Mouse (Mus musculus) gastrocnemius, adult 2 months (tissue): ENCODE data around the gene Prrx2. TPM values are rescaled to one million over a fixed set of nuclear protein-coding genes. Genes with fewer than 3 reads are reported as not detected.
A peak's percentile ranks its signal among the peaks of the same experiment; 100 is the strongest.
"Not testable (repeated sequence)": the region's sequence is repeated elsewhere in the genome, so short reads cannot be mapped to it uniquely, and the experiment has no call there.

Source experiments
- DNase-seq: peaks from one replicate; pipeline ENCODE4 v3.0.0; 2022
- H3K27ac ChIP-seq: fragments of 200-600 bp; 2 replicates; pipeline ENCODE4 v1.8.1; 2022; ENCODE audit warnings: mild to moderate bottlenecking
- H3K4me3 ChIP-seq: fragments of 200-600 bp; 2 replicates; pipeline ENCODE4 v1.8.1; 2022; ENCODE audit warnings: mild to moderate bottlenecking, moderate library complexity
- CTCF ChIP-seq: fragments of 200-600 bp; IDR thresholded peaks from 2 replicates; pipeline ENCODE4 v1.8.1; 2022; ENCODE audit warnings: antibody characterized with exemption, mild to moderate bottlenecking, moderate library complexity
- intact Hi-C: fragments of 180-260 bp; cut with DNase I; formaldehyde crosslinking; loops from one replicate; pipeline ENCODE4 v1.15.1; 2025
- total RNA-seq, 2 experiments: library from RNA; stranded (reverse); gene quantifications; 2 replicates each; pipeline ENCODE4 v1.2.3; 2021

Prrx2 gene
- total RNA-seq, 2 experiments from 2014 or later = 1.2 to 4.2 TPM

DNA sequence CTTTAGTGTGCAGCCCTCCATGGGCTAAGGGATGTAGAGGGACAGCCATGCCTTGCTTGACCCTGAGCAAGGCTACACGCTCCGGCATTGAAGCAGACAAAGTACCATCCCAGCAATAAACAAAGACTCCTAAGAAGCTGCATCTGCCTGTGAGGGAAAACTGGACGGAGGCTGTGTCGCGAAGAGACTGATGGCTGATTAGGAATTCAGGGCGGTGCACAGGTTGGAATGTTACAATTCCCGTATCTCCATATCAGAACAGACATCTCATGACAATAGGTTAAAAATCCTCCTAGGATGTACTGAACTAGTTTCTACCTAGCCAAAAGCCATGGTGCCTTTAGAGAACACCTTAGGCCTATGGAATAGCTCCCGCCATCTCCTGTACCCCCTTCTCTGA, 71.1 kb downstream of the Prrx2 start:
- no peak overlapping the region for H3K4me3 ChIP-seq
- intact Hi-C loops = no loop called here
- H3K27ac ChIP-seq = no peak overlapping the region
- no peak for TF ChIP-seq CTCF
- DNase-seq = no peak

GRCm38 (mm10) chr2:30906641-30907040, 71.9 kb downstream of the Prrx2 start:
- DNase-seq = no peak
- TF ChIP-seq CTCF = no peak
- intact Hi-C loops = no loop called here
- Histone ChIP-seq H3K4me3 (no peak overlapping the region), H3K27ac (no peak overlapping the region)

- peak; percentile 85 for DNase-seq
- TF ChIP-seq CTCF = no peak
- no peak overlapping the region for H3K4me3 ChIP-seq
Measured at GRCm38 (mm10) chr2:30912291-30912773, 77.6 kb downstream of the Prrx2 start.

GRCm38 (mm10) chr2:30913022-30913421, 78.2 kb downstream of the Prrx2 start:
- DNase-seq = no peak
- intact Hi-C loops = no loop called here
- peak overlapping the region; percentile 80 for H3K27ac ChIP-seq
- H3K4me3 ChIP-seq = no peak overlapping the region
- TF ChIP-seq CTCF = no peak

More at GRCm38 (mm10) chr2:30912291-30912773, 77.6 kb downstream of the Prrx2 start:
- intact Hi-C loops = no loop called here
- peak overlapping the region; percentile 80 for H3K27ac ChIP-seq

DNA sequence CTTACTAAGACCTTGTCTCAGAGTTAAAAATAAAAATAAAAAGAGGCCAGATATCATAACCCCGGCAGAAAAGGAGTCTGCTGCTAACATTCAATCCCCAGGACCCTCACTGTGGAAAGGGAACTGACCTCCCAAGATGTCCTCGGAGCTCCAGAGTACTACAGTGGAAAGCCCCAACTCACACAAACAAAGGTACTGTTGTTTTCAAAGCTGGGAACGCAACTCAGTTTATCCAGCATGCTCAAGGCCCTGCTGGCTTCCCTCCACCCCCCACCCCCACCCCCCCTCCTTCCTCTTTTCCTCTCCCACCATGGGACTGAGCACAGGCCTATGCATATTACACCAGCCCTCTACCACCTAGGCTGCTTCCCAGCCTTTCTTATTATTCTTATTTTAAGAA, 80.1 kb downstream of the Prrx2 start:
- Histone ChIP-seq H3K27ac (no peak overlapping the region), H3K4me3 (no peak overlapping the region)
- intact Hi-C loops = no loop called here
- TF ChIP-seq CTCF = no peak
- DNase-seq = no peak

DNA sequence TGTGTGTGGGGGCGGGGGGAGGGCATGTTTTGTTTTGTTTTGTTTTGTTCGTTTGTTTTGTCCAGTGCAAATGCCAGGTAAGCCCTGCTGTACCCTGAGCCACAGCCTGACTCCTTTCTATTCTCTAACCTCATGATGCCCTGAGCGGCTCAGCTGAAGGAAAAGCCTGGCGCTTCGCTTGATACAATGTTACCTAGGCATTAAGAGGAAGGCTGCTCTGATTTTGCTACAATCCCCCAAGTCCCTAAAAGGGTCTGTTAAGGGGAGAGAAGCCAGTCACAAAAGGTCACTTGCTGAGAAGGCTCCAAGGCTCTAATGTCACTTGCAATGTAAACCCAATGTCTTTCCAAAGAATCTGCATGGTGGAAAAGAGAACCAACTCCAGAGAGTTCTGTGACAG, 80.6 kb downstream of the Prrx2 start:
- no peak for TF ChIP-seq CTCF
- H3K27ac ChIP-seq = no peak overlapping the region
- DNase-seq = no peak
- no peak overlapping the region for H3K4me3 ChIP-seq
- intact Hi-C loops = no loop called here

GRCm38 (mm10) chr2:30915933-30916332, 81.2 kb downstream of the Prrx2 start:
- H3K4me3 ChIP-seq, H3K27ac ChIP-seq, intact Hi-C loops, DNase-seq: not testable (repeated sequence)

DNA sequence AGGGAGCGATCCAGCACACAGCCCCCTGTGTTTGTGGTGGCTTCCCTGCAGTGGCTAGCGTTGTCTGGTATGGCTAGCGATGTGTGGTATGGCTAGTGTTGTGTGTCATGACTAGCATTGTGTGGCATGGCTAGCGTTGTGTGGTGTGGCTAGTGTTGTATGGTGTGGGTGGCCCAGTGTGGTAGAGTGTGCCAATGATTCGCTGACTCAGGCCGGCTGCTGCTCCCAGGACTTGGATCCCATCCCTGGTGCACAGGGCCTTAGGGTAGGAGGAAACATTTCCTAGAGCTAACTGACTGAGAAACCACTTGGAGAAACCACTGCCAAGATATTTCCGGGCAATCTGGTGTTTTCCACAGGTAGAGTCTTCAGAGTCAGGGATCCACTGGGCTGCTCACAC, 82.9 kb downstream of the Prrx2 start:
- Histone ChIP-seq H3K4me3 (no peak overlapping the region), H3K27ac (peak overlapping the region; percentile 20; the same call in 1 of the 2 replicates)
- intact Hi-C loops = no loop called here
- peak; percentile 26 for DNase-seq
- TF ChIP-seq CTCF = no peak

GRCm38 (mm10) chr2:30918126-30918525, 83.4 kb downstream of the Prrx2 start:
- intact Hi-C loops = no loop called here
- Histone ChIP-seq H3K4me3 (no peak overlapping the region), H3K27ac (peak overlapping the region; percentile 20)
- no peak for DNase-seq
- no peak for TF ChIP-seq CTCF

DNA sequence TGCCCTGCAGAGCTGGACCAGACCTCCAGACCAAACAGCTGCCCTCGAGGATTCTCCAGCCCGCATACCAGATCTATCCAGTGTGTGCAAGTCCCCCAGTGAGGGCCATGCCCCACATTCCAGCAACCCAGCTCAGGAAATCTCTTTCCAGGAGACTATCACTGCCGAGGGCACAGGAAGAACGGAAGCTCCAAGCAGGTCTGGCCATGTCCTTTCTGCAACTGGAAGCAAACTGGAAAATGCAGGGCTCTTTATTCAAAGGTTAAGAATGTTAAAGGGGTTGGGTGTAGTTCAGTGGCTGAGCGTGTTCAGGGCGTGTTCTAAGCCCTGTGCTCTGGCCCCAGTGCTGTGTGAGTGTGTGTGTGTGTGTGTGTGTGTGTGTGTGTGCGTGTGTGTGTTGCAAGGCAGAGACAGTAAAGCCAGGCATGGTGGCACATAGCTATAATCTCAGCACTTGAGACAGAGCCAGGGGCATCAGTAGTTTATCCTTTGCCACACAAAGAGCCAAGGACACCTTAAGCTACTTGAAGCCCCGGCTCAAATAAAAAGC, 84.1 kb downstream of the Prrx2 start:
- peak overlapping the region; percentile 46; the same call in 1 of the 2 replicates for H3K27ac ChIP-seq
- no peak for DNase-seq

DNA sequence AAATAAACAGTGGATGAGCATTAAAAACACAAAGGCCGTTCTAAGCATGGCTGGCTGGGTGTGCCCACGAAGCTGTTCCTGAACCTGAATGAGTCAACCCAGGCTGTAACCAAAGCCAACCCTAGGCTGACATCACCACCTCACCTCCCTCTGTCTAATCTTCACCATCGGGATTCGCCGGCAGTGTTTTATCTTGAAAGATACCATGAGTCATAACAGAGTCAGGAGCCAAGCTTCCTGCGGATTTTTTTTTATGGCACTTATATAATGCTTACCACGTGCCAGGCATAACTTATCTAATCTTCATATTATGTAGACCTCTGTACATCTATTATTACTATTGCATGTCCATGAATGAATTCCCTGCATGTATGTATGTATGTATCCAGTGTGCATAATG, 85.4 kb downstream of the Prrx2 start:
- no peak overlapping the region for H3K27ac ChIP-seq
- TF ChIP-seq CTCF = no peak

More for the DNA sequence above, 84.1 kb downstream of the Prrx2 start:
- TF ChIP-seq CTCF = no peak
- no peak overlapping the region for H3K4me3 ChIP-seq
- intact Hi-C loops = no loop called here

GRCm38 (mm10) chr2:30923099-30923498, 88.3 kb downstream of the Prrx2 start:
- H3K27ac ChIP-seq = no peak overlapping the region
- no peak overlapping the region for H3K4me3 ChIP-seq
- intact Hi-C loops = no loop called here
- no peak for DNase-seq
- TF ChIP-seq CTCF = no peak

More for the DNA sequence above, 85.4 kb downstream of the Prrx2 start:
- intact Hi-C loops = no loop called here
- H3K4me3 ChIP-seq = no peak overlapping the region
- DNase-seq = no peak

DNA sequence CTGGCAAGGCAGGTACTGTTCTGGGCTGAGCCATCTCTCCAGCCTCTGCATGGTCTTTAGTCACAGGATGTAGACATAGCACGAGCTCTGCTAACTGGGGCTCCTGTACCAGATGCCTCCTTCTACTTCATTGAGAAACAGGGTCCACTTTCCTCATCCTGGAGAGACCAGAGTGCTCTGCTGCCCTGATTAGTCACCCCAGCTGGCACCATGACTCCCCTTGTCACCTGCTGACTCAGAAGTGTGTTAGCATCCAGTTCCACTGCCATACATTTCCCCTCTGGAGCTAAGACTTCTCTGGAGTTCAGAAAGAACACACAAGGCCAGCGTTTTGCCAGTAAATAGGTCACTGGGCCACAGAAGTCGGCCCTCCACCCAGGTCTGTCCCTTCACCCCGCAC, 90.4 kb downstream of the Prrx2 start:
- DNase-seq = no peak
- Histone ChIP-seq H3K4me3 (no peak overlapping the region), H3K27ac (no peak overlapping the region)
- intact Hi-C loops = no loop called here
- TF ChIP-seq CTCF = no peak

DNA sequence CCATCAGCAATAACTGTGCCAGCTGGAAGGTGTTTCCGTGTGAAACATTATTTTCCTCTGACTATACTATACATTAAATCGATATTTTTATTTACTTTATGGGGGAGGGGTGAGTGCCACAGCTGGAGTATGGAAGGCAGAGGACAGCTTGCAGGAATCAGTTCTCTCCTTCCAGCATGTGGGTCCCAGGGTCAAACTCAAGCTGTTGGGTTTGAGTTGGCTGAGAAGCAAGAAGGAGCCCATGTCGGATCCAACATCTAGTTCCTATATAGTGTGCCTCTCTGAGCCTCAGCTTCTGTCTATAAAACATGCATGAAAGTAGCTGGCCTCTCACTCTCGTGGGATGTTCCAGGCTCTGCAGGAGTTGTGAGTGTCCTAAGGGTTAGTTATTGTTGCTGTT, 91.6 kb downstream of the Prrx2 start:
- no peak overlapping the region for H3K27ac ChIP-seq
- no peak for DNase-seq
- intact Hi-C loops = no loop called here

More for the DNA sequence above, 91.6 kb downstream of the Prrx2 start:
- H3K4me3 ChIP-seq = no peak overlapping the region
- TF ChIP-seq CTCF = no peak
